Mouse (Mus musculus): ENCODE data around the gene Sgpp2.

Sgpp2 gene

GRCm38 (mm10) chr1:78401413-78401812 lies 91.3 kb downstream of the Sgpp2 start:
- DNase-seq (ENCODE audit: low spot score), result no peak

- no peak for DNase-seq (ENCODE audit: low spot score)
Measured at GRCm38 (mm10) chr1:78409396-78409795, 99.3 kb downstream of the Sgpp2 start.

GRCm38 (mm10) chr1:78412668-78413067 lies 102.5 kb downstream of the Sgpp2 start:
- no peak for DNase-seq (ENCODE audit: low spot score)

GRCm38 (mm10) chr1:78414421-78414820 lies 104.3 kb downstream of the Sgpp2 start:
- no peak for DNase-seq (ENCODE audit: low spot score)

GRCm38 (mm10) chr1:78417154-78417911 lies 107.2 kb downstream of the Sgpp2 start:
- no peak for DNase-seq (ENCODE audit: low spot score)

- peak; percentile 90 for DNase-seq (ENCODE audit: low spot score)
Measured at GRCm38 (mm10) chr1:78419593-78419992, 109.4 kb downstream of the Sgpp2 start.

- no peak for DNase-seq (ENCODE audit: low spot score)
Measured at GRCm38 (mm10) chr1:78420271-78420670, 110.1 kb downstream of the Sgpp2 start.

GRCm38 (mm10) chr1:78421749-78422148 lies 111.6 kb downstream of the Sgpp2 start:
- DNase-seq (ENCODE audit: low spot score), result no peak

- DNase-seq (ENCODE audit: low spot score), result no peak
Measured at GRCm38 (mm10) chr1:78422576-78422975, 112.4 kb downstream of the Sgpp2 start.

- DNase-seq (ENCODE audit: low spot score), result no peak
Measured at GRCm38 (mm10) chr1:78424848-78425247, 114.7 kb downstream of the Sgpp2 start.

- no peak for DNase-seq (ENCODE audit: low spot score)
Measured at GRCm38 (mm10) chr1:78425309-78425708, 115.2 kb downstream of the Sgpp2 start.

GRCm38 (mm10) chr1:78425793-78426700 lies 115.9 kb downstream of the Sgpp2 start:
- peak; percentile 40 for DNase-seq (ENCODE audit: low spot score)

- no peak for DNase-seq (ENCODE audit: low spot score)
Measured at GRCm38 (mm10) chr1:78426841-78427240, 116.7 kb downstream of the Sgpp2 start.

GRCm38 (mm10) chr1:78428851-78429250 lies 118.7 kb downstream of the Sgpp2 start:
- DNase-seq (ENCODE audit: low spot score), result peak; percentile 48

GRCm38 (mm10) chr1:78433472-78433871 lies 123.3 kb downstream of the Sgpp2 start:
- no peak for DNase-seq (ENCODE audit: low spot score)

GRCm38 (mm10) chr1:78435967-78436366 lies 125.8 kb downstream of the Sgpp2 start:
- no peak for DNase-seq (ENCODE audit: low spot score)

- no peak for DNase-seq (ENCODE audit: low spot score)
Measured at GRCm38 (mm10) chr1:78436445-78436844, 126.3 kb downstream of the Sgpp2 start.

GRCm38 (mm10) chr1:78437150-78437549 lies 127.0 kb downstream of the Sgpp2 start:
- no peak for DNase-seq (ENCODE audit: low spot score)

- DNase-seq (ENCODE audit: low spot score), result no peak
Measured at GRCm38 (mm10) chr1:78440716-78441115, 130.6 kb downstream of the Sgpp2 start.

- DNase-seq (ENCODE audit: low spot score), result no peak
Measured at GRCm38 (mm10) chr1:78443056-78443455, 132.9 kb downstream of the Sgpp2 start.

- DNase-seq (ENCODE audit: low spot score), result no peak
Measured at GRCm38 (mm10) chr1:78446232-78446631, 136.1 kb downstream of the Sgpp2 start.

- no peak for DNase-seq (ENCODE audit: low spot score)
Measured at GRCm38 (mm10) chr1:78446742-78447141, 136.6 kb downstream of the Sgpp2 start.

- no peak for DNase-seq (ENCODE audit: low spot score)
Measured at GRCm38 (mm10) chr1:78448091-78448490, 137.9 kb downstream of the Sgpp2 start.

Data from retina, embryonic 14.5 days (tissue).